Comparison of ENCODE assay signal across 15 mouse cellular contexts in genomic region chr7:110181446-110181845, GRCm38 (mm10).
"Had no signal": no experiment of that assay in that cellular context is flagged by ENCODE, and none has a peak within 500 bp of the region (broad histone marks: within the 10 kb centered on the region; RNA-seq: fewer than 3 reads in every experiment).

No protein-coding gene starts in this region.

- H3K36me3 ChIP-seq: lung, embryonic 15.5 days; midbrain, embryonic 13.5 days; midbrain, embryonic 15.5 days; neural tube, embryonic 12.5 days; stomach, embryonic 15.5 days had no signal

- DNase-seq: lung, adult 18-20 months; lung, postnatal 14 days; lung, postnatal 36 days; right cerebral cortex, postnatal 14 days; thymus, adult 2 months; thymus, postnatal 25 days; thymus, postnatal 4 days had no signal

- H3K27ac ChIP-seq: lung, embryonic 15.5 days; macrophage; midbrain, embryonic 13.5 days; midbrain, embryonic 15.5 days; neural tube, embryonic 12.5 days; stomach, embryonic 15.5 days; stomach, postnatal 0 days had no signal

- H3K27me3 ChIP-seq: lung, embryonic 15.5 days; megakaryocyte, embryonic 14.5 days; midbrain, embryonic 13.5 days; midbrain, embryonic 15.5 days; neural tube, embryonic 12.5 days; stomach, embryonic 15.5 days had no signal

- H3K4me1 ChIP-seq: lung, embryonic 15.5 days; megakaryocyte, embryonic 14.5 days; midbrain, embryonic 13.5 days; midbrain, embryonic 15.5 days; neural tube, embryonic 12.5 days; stomach, embryonic 15.5 days had no signal

- H3K9ac ChIP-seq: lung, embryonic 15.5 days; midbrain, embryonic 13.5 days; midbrain, embryonic 15.5 days; neural tube, embryonic 12.5 days; stomach, embryonic 15.5 days had no signal

- H3K4me3 ChIP-seq: lung, embryonic 15.5 days; megakaryocyte, embryonic 14.5 days; midbrain, embryonic 13.5 days; midbrain, embryonic 15.5 days; neural tube, embryonic 12.5 days; stomach, embryonic 15.5 days had no signal

- H3K9me3 ChIP-seq: lung, embryonic 15.5 days; megakaryocyte, embryonic 14.5 days; midbrain, embryonic 13.5 days; midbrain, embryonic 15.5 days; neural tube, embryonic 12.5 days; stomach, embryonic 15.5 days had no signal
